Mouse (Mus musculus): ENCODE measurements around the gene Npy. TPM values are rescaled to one million over a fixed set of nuclear protein-coding genes. Genes with fewer than 3 reads are reported as not detected.

Gene Npy
- polyA plus RNA-seq, 1 experiment: 18.1 TPM

DNA sequence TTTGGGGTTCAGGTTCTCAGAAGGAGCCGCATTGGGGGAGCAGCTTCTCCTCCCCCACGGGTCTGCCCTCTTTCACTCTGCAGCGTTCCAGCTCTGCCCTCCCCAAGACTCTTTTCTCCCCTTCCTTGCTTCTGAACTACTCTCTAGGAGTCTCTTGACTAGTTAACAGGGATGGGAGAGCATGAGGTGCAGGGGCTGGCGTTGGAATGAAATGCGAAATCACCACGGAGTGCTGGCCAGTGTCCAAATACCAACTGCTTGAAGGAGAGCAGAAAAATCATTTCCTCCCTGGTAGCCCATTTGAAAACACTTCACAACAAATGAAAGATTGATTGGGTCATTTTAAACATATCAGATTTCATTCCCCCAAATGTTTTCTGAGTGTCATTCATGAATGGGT is 53.3 kb downstream of the Npy start:
- Histone ChIP-seq H3K27ac (ENCODE audit: insufficient read depth, low read depth, low read length) (no peak overlapping the region), H3K36me3 (ENCODE audit: control insufficient read depth, insufficient read depth, low read length) (no peaks in the 10 kb centered on the region), H3K4me3 (ENCODE audit: low read depth, low read length) (no peak overlapping the region), H3K27me3 (ENCODE audit: control insufficient read depth, insufficient read depth, low read length) (no peaks in the 10 kb centered on the region), H3K4me1 (ENCODE audit: control insufficient read depth, insufficient read depth, insufficient read length, low read length) (no peaks in the 10 kb centered on the region)
- TF ChIP-seq POLR2A (IDR thresholded peaks at IDR 0.05; ENCODE audit: low read depth, low read length) (no peak), CTCF (IDR thresholded peaks at IDR 0.05; ENCODE audit: extremely low read depth, insufficient read length, insufficient replicate concordance, low read depth, low read length) (no peak)
- WGBS: 70% methylated on average over 6 of the region's 6 CpGs

Measured in small intestine, adult 2 months (tissue).